Mouse (Mus musculus): ENCODE results near the gene Hba-a1.
"Not testable (repeated sequence)": the region's sequence is repeated elsewhere in the genome, so short reads cannot be mapped to it uniquely, and the experiment has no call there.

Hba-a1 gene

DNA sequence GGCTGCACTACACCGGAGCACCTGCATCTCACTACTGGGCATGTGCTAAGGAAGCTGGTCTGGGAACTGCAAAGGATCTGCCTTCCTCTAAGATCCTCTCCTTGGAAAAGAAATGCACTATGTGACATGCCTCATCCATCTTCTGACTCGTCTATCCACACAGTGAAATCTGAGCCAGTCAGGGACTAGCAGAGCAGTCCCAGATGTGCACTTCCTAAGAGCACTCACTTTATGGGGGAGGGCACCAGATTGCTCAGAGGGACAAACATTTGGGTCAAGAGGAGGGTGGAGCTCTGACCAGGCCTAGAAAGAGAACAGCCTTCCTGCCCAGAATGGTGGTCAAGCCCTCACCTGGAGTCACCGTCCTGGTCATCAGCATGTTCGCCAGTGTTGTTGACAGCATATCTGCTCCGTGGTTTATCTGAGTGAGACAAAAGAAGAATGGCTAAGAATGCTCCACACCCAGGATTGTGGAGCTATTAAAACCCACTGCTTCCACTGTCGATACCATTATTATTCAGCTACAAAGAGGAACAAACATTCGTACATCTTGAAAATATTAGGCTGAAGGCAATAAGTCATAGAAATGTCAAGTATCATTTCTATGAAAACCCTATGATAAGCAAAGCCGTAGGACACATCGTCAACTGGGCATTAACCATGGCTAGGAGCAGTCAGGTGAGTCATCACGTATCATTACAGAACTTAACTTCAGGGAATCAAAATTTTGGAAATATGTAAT is 20.5 kb upstream of the Hba-a1 start:
- no peak for DNase-seq (ENCODE audit: low spot score)

DNA sequence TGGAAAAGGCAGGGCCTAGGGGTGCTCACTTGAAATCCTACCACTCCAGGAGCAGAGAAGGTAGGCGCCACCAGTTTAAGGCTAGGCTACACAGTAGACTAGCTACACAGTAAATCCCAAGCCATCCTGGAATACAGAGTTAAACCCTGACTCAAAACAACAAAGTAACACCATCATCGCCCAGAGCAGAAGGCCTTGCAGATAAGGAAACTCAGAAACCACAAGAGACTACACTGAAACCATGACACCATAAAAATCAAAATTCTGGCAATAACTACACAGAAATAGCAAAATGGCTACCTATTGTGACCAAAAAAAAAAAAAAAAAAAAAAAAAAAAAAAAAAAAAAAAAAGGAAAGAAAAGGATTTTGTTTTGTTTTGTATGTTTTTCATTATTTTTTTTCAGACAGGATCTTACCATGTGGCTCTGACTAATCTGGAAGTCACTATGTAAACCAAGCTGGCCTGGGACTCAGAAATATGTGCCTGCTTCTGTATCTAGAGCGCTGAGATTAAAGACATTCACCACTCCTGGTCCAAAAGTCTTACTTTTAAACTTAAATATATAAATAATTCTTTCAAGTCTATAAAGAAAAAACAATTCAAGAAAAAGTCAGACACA is 18.1 kb upstream of the Hba-a1 start:
- no peak for DNase-seq (ENCODE audit: low spot score)

DNA sequence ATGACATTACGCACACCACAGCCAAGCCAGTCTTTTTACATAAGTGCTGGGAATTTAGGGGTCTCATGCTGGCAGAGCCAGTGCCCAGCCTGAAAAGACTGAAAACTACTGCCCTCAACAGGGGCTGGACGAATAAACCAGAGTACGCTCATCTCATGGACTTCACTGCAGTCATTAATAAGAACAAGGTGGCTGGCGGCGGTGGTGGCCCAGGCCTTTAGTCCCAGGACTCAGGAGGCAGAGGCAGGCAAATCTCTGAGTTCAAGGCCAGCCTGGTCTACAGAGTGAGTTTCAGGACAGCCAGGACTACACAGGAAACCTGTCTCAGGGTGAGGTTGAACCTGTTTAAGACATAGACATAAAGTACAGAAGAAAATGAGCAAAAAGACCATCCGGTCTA is 17.1 kb upstream of the Hba-a1 start:
- no peak for DNase-seq (ENCODE audit: low spot score)

DNA sequence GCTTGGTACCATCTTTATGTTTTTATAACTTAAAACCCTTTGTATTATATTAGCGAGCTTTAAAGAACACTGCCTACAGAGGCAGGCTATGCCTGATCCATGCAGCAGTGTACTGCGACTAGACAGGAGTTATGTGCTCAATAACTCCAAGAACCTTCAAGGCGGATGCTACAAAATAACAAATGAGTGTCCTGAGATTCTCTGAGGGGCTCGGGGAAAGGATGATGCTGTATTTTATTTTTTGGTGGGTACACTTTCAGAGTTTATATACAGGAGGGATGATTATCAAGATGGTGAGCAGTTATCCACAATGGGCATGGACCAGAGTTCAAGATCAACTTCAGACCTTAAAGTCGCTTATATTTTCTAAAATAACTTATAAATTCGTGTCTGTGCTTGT is 16.5 kb upstream of the Hba-a1 start:
- no peak for DNase-seq (ENCODE audit: low spot score)

DNA sequence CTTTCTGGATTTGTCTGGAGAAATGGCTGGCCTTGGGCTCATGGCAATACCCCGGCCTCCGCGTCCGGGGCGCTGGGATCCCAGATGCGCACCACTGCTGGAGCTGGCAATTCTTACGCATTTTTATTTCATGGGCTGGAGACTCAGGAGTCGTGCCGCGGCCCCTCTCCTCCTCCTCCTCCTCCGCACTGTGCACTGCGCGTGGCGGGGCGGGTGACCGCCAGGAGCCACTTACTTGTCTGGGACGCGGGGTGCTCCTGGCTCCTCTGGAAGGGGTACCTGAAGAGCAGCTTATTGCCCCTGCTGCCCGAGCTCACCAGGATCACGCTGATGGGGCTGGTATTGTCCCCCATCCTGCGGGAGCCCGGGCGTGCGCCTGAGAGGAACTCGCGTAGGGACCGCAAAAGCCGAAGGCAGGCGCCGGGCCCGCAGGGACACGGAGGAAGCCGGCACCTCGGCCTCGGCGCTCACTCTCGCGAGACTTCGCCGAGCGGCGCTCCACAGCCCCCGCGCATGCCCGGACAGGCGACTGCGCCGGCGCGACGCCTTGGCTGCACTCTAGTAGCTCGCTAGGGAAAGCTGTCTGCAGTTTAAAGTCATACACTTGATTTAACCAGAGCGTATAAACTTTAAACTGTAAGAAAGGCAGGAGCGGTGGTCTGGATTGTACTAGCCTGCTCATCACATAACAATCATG is 16.0 kb upstream of the Hba-a1 start, which contains the start of gene Nprl3:
Nprl3 (minus strand) TSS at position 520 of the 697 bp plus-strand sequence.
- peak; percentile 99 for DNase-seq (ENCODE audit: low spot score)

DNA sequence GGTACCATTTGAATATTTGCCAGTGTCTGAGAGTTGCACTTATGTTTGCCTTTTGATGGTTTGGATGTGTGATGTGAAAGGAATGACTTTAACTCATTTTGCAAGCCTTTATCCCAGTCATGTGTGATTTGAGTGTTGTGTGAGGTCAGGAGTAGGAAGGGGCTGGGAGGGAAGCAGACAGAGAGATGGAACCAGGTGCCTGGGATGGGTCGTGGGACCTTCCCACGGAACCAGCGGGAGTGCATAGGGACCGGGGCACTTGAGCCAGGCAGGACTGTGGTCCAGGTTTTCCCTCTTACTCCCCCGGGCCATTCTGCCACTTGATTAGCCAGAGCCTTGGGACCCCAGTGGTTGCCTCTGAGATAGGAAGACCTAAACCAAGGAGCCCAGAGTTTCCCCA is 15.3 kb upstream of the Hba-a1 start:
- DNase-seq (ENCODE audit: low spot score), result peak; percentile 31

DNA sequence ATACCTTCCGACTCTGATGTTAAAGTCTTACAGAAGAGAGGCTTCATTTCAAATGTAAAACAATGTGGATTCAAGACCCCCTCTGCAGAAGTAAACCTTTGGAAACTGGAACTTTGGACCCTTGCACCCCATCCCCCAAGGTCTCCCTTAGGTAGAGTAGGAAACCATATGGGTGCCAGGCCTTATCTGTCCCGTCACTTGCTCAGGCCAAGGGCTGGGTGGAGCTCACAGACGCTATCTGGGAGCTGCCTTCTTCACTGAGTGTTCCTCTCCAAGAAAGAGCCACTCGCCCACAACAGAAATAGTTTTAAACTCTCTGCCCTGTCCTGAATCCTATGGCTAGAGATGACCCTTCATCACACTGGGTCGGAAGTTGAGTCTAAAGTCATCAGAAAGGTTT is 14.4 kb upstream of the Hba-a1 start:
- DNase-seq (ENCODE audit: low spot score), result no peak

DNA sequence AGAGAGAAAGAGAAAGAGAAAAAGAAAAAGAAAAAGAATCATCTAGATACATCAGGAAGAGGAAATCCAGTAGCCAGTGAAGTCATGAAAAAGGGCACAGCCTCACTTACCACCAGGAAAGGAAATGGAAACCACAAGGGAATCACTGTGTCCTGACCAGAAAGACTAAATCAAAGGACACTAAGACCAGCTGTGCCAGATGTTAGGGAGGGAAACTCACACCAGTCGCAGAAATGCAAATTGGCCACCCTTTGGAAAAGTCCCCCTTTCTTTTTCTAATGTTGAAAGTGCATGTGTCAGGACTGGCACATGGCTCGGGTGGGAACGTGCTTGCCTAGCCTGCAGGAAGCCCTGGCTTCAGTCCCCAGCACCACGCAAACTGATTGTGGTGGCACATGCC is 12.1 kb upstream of the Hba-a1 start:
- DNase-seq (ENCODE audit: low spot score), result no peak

DNA sequence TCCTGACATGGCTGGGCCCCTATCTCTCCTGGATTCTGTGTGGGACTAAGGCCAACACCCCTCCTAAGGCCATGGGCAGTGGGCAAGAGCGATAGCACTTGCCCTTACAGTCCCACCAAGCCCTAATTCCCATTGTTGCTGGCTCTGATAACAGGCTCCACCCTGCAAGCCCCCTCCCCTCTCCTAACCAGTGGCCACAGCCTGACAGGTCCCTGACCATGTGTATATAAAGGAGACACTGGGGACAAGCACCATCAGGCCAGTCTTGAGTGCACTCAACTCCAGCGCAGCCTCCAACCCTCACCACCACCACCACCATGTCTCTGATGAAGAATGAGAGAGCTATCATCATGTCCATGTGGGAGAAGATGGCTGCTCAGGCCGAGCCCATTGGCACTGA is 7.0 kb upstream of the Hba-a1 start, which contains the start of gene Hba-x:
Hba-x (plus strand) TSS at position 54 of the 400 bp plus-strand sequence.
- no peak for DNase-seq (ENCODE audit: low spot score)

DNA sequence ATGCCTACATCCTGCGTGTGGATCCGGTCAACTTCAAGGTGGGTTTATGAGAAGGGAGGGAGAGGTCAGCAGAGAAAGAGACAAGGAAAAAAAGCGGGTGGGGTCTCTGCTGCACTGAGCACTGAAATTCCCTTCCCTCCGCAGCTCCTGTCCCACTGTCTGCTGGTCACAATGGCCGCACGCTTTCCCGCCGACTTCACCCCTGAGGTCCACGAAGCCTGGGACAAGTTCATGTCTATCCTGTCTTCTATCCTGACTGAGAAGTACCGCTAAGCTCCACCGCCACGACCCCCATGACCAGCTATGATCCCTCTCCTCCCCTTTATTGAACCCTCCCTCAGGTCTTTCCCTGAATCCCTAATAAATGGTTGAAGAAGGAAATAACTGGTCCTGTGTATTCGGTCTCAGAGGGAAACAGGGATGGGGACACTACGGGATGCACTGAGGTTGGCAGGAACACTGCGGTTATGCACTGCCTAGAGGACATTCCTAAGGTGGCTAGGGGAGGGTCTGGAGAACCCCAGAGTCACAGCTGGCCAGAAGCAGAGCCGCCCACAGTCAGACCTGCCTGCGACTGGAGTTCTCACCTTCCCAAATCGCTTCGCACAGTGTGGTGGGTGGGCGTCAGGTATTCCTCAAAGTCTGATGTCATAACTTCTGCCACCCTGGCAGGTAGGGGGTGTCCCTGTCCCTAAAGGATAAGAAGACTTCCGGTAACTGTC is 5.4 kb upstream of the Hba-a1 start:
- no peak for DNase-seq (ENCODE audit: low spot score)

DNA sequence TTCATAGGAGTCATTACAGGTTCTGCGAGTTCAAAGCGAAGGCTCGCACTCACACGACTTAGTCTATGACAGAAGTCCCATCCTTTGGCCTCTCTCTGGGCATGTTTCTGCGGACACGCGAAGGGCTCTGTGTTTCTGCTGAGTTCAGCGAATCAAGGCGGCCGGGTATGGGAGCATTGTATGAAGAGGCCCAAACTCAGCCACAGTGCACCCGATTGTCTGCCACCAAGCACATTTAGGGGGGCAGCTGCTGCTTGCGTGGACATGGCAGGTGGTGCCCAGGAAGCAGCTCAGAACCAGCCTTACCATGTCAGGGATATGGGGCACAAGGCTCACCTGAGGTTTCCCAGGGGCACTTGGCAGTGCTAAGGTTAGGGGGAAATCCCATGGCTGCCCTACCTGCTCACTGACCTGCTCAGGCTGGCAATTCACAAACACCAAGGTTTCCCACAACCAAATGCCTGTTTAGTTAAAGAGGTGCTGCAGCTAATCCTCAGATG is 4.8 kb upstream of the Hba-a1 start:
- DNase-seq (ENCODE audit: low spot score), result no peak

DNA sequence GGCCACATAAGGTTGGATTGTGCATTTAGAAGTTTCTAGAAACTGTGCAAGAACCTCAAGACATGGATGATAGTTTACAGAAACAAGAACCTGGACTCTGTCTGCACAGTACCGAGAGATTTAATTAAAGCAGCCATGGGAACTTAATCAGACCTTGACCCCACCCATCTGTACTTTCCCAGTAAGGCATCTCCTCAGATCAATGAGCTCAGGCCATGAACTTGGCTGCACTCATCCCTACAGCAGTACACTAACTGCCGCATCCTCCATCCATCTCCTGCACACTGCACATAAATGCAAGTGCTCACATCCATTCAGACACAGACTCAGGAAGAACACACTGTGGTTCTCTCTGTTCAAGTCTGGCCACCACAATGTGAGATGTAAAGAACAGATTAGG is 2.7 kb upstream of the Hba-a1 start:
- DNase-seq (ENCODE audit: low spot score), result no peak

DNA sequence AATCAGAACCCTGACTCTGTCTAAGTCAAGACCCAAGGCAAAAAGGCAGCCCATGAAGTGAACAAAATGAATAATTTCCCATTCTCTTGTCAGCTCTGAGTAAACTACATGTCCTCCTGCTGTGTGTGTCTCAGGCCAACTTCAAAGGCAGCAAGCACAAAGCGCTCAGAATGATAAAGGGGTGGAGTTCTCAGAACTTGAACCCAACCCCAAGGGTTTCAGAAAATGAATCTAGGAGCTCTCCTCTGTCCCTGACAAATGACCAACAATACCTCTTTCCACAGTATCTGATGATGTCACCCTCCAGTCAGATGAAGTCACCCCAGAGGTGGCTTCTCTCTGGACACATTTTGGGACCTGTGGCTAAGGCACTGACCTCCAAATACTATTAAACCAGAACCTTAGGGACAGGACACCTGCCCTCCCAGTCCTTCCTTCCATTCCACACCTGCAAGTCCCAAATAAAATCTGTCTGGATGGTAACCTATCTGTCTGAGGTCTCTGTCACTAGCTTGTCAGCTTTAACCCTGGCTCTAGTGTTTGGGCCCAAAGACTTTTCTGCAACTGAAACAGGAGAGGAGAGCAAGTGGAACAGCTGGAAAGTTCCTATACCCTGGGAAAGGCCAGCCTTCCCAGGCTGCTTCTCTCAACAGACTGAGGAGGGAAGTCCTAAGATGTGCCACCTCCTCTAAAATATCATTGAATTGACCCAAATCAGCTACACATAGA is 1.7 kb upstream of the Hba-a1 start:
- no peak for DNase-seq (ENCODE audit: low spot score)

DNA sequence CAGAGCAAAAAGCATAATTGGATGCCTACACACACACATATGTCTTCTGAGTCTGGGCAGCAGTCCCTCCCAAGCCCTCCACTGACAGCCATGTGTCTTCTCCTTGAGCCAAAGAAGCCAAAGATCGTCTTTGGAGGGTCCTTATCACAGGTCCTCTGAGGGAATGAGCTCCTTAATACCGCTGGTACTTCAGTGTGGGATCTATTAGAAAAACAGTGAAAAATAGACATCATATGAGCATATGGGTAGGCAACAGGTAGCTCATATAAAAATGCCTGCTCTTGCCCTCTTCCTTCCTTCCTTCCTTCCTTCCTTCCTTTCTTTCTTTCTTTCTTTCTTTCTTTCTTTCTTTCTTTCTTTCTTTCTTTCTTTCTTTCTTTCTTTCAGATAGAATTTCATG is 1.3 kb downstream of the Hba-a1 start:
- DNase-seq (ENCODE audit: low spot score), result not testable (repeated sequence)

DNA sequence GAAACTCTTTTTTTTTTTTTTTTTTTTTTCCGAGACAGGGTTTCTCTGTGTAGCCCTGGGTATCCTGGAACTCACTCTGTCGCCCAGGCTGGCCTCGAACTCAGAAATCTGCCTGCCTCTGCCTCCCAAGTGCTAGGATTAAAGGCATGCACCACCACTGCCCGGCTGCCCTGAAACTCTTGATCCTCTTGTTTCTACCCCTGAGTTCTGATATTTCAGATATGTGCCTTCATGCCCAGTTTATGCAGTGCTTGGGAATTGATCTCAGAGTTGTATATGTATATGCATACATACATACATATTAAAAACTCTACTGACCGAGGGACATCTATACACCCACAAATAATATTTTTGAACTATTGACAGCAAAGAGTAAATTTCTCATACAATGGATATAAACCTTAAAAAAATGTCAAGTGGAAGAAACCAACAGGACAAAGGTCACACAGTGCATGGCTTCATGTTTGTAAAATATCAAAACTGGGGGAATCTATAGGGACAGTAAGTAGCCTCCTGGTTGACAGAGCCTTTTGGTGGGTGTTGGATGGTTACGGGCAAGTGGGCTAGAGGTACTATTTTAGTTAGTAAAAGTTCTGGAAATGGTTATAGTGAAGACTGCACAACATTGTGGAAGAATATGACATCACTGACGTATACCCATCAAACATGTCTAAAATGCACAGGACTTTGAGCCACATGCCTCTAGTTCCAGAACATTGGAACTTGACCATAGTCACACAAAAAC is 1.9 kb downstream of the Hba-a1 start:
- DNase-seq (ENCODE audit: low spot score), result no peak

DNA sequence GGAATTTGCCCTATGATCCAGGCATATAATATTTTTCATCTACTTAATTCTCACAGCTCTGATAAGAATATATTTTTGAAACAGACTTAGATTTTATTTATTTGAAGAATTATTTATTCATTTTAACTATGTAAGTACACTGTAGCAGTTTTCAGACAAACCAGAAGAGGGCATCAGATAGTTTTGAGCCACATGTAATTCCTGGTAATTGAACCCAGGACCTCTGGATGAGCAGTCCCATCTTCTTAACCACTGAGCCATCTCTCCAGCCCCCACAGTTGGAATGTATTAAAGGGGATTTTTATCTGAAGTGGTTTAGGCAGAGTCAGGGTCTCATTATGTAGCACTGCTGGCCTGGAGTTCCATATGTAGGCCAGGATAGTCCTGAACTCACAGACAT is 2.6 kb downstream of the Hba-a1 start:
- not testable (repeated sequence) for DNase-seq (ENCODE audit: low spot score)

DNA sequence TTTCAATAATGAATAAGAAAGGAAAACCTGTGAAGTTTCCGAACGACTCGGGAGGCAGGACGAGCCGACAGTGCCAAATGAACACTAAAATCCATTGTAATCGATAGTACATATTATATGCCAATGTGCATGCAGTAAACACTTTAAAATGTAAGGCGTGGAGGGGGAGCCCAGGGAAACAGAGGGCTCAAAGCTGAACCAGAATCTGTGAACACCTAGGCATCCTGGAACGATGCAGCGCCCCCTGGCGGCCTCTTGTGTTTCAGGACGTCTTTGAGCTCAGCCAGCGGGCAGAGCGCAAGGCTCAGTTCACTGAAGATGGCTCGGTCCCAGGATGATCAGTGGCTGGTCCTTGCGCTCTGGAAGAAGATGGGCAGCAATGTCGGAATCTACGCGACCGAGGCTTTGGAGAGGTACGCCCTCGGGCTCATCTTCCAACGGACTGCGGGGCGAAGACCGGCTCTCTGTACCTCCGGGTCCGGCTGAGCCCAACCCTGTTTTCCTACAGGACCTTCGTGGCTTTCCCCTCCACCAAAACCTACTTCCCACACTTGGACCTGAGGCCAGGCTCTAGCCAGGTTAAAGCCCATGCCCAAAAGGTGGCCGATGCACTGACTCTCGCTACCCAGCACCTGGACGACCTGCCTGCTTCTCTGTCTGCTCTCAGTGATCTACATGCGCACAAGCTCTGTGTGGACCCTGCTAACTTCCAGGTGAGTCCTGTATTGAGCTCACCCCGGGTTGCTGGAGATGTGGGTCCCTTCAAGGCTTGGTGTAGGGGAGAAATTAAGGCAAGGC is 3.6 kb downstream of the Hba-a1 start, which contains the start of gene Hbq1b:
Hbq1b (plus strand) TSS at position 271 of the 798 bp plus-strand sequence.
- DNase-seq (ENCODE audit: low spot score), result peak; percentile 81

DNA sequence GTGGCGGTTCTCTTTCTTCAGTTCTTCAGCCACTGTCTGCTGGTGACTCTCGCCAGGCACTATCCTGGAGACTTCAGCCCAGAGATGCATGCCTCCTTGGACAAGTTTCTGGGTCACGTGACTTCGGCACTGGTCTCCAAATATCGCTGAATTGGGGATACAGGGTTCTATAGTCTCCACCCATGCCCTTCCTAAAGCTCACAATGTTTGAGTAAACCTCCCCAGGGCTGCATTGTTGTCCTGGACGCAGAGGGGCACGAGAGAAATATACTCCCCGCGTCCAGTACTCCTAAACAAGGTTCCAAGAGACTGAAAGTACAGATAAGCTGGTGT is 4.1 kb downstream of the Hba-a1 start:
- peak; percentile 28 for DNase-seq (ENCODE audit: low spot score)

DNA sequence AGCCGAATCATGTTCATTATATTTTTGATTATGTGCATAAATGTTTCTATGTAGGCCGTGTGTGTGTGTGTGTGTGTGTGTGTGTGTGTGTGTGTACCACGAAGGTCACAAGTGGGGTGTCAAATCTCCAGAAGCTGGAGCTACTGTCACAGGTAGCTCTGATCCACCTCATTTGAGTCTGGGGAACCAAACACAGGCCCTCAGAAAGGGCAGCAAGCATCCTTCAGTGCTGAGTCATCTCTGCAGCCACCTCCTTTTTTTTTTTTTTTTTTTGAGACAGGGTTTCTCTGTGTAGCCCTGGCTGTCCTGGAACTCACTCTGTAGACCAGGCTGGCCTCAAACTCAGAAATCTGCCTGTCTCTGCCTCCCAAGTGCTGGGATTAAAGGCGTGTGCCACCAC is 9.5 kb downstream of the Hba-a1 start:
- DNase-seq (ENCODE audit: low spot score), result not testable (repeated sequence)

DNA sequence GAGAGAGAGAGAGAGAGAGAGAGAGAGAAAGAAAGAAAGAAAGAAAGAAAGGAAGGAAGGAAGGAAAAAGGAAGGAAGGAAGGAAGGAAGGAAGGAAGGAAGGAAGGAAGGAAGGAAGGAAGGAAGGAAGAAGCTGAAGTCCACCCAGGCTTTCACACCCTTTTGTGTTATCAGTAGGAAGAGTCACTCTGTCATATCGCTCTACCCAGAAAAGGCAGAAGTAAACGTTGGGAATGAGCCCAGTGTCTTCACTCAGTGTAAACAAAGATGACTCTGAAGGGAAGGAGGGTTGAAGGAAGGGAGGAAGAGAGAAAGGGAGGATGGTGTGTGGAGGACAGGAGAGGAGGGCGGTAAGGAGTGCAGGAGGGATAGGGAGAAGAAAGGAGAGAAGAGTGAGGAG is 10.2 kb downstream of the Hba-a1 start:
- DNase-seq (ENCODE audit: low spot score), result not testable (repeated sequence)

Measured in MN1 (cell line).